Mouse (Mus musculus): ENCODE data around the gene Themis3.

- TF ChIP-seq CTCF (IDR thresholded peaks at IDR 0.05) (no peak), EP300 (IDR thresholded peaks at IDR 0.05) (no peak; the same call in 1 of the 2 replicates)
These were observed 33.0 kb downstream of the Themis3 start for GRCm38 (mm10) chr17:66561380-66561779.
